Mouse (Mus musculus) CH12.LX (cell line): ENCODE data around the gene Tpcn1. TPM values are rescaled to one million over a fixed set of nuclear protein-coding genes. Genes with fewer than 3 reads are reported as not detected.

ENCODE experiments used
- DNase-seq: peaks from one replicate; pipeline ENCODE4 v3.0.0-alpha.2; 2013; ENCODE audit errors: extremely low read depth
- H3K27ac ChIP-seq: 2 replicates; pipeline ENCODE4 v1.5.1; 2012; ENCODE audit warnings: low read depth, mild to moderate bottlenecking, control low read depth, moderate library complexity; ENCODE audit not compliant: insufficient read depth
- H3K27me3 ChIP-seq: replicated peaks from 2 replicates; pipeline ENCODE3; 2012; ENCODE audit warnings: inconsistent platforms
- H3K36me3 ChIP-seq, 2 experiments: replicated peaks in 1 of 2; 2 replicates each; pipeline versions ENCODE3 to v1.6.1; 2012; ENCODE audit warnings: inconsistent platforms in 1 of 2, low read length in 1 of 2, mild to moderate bottlenecking in 1 of 2, mixed read lengths in 1 of 2, moderate library complexity in 1 of 2; ENCODE audit not compliant: control insufficient read depth in 1 of 2, insufficient read depth in 1 of 2
- H3K4me1 ChIP-seq, 2 experiments: 2 replicates each; pipeline ENCODE4 v1.6.1; 2012; ENCODE audit warnings: inconsistent platforms in 1 of 2, moderate library complexity in 1 of 2; ENCODE audit not compliant: insufficient read depth in 2 of 2, control insufficient read depth in 1 of 2
- H3K4me2 ChIP-seq: 2 replicates; pipeline ENCODE4 v1.6.1; 2012; ENCODE audit warnings: low read depth, mild to moderate bottlenecking, control low read depth; ENCODE audit not compliant: poor library complexity, insufficient read depth, severe bottlenecking
- H3K4me3 ChIP-seq, 3 experiments: fragments of 150-350 bp in 1 of 3; sonication (generic) in 1 of 3; replicated peaks in 1 of 3; 2 replicates each; pipeline versions ENCODE3 to v1.5.1; 2011 to 2012; ENCODE audit warnings: low read depth in 2 of 3, low read length in 2 of 3, mild to moderate bottlenecking in 2 of 3, moderate library complexity in 2 of 3, control low read depth in 1 of 3, improper control_type of control experiment in 1 of 3, inconsistent platforms in 1 of 3, mixed read lengths in 1 of 3; ENCODE audit not compliant: poor library complexity in 1 of 3
- H3K79me2 ChIP-seq: replicated peaks from 2 replicates; pipeline ENCODE4 v1.6.1; 2012; ENCODE audit warnings: mild to moderate bottlenecking, moderate library complexity; ENCODE audit not compliant: control insufficient read depth, poor library complexity, insufficient read depth, severe bottlenecking; ENCODE audit errors: extremely low read depth
- H3K9ac ChIP-seq: 2 replicates; pipeline ENCODE4 v1.6.1; 2012; ENCODE audit warnings: low read depth, mild to moderate bottlenecking, control low read depth, moderate library complexity; ENCODE audit not compliant: insufficient read depth
- H3K9me3 ChIP-seq: replicated peaks from 2 replicates; pipeline ENCODE3; 2012; ENCODE audit warnings: low read length, inconsistent platforms, mixed read lengths
- BHLHE40 ChIP-seq: IDR thresholded peaks from 2 replicates; pipeline ENCODE4 v1.6.1; 2011; ENCODE audit warnings: mild to moderate bottlenecking, low read depth, low read length, improper control_type of control experiment
- CHD1 ChIP-seq: IDR thresholded peaks from 2 replicates; pipeline ENCODE4 v1.6.1; 2012; ENCODE audit warnings: low read depth, low read length, improper control_type of control experiment, inconsistent platforms
- CHD2 ChIP-seq: IDR thresholded peaks from 2 replicates; pipeline ENCODE4 v1.6.1; 2011; ENCODE audit warnings: low read length, improper control_type of control experiment
- CTCF ChIP-seq, 2 experiments: IDR thresholded peaks in 1 of 2; conservative IDR thresholded peaks in 1 of 2; 2 replicates each; pipeline ENCODE4 v1.5.1; 2011 to 2012; ENCODE audit warnings: low read depth in 2 of 2, low read length in 2 of 2, improper control_type of control experiment in 1 of 2, inconsistent platforms in 1 of 2, mild to moderate bottlenecking in 1 of 2, moderate library complexity in 1 of 2
- E2F4 ChIP-seq: IDR thresholded peaks from 2 replicates; pipeline ENCODE4 v1.6.1; 2011; ENCODE audit warnings: low read depth, low read length, improper control_type of control experiment; ENCODE audit not compliant: insufficient replicate concordance
- EP300 ChIP-seq: IDR thresholded peaks from 2 replicates; pipeline ENCODE4 v1.6.1; 2011; ENCODE audit warnings: low read length, improper control_type of control experiment
- ETS1 ChIP-seq: conservative IDR thresholded peaks from 2 replicates; pipeline ENCODE4 v1.6.1; 2012; ENCODE audit warnings: low read depth, mild to moderate bottlenecking, inconsistent platforms, low read length, improper control_type of control experiment, moderate library complexity
- HCFC1 ChIP-seq: IDR thresholded peaks from 2 replicates; pipeline ENCODE4 v1.6.1; 2012; ENCODE audit warnings: low read depth, mild to moderate bottlenecking, inconsistent platforms, low read length, improper control_type of control experiment
- IRF4 ChIP-seq: IDR thresholded peaks from 2 replicates; pipeline ENCODE4 v1.6.1; 2014; ENCODE audit warnings: low read depth, mild to moderate bottlenecking, inconsistent platforms, low read length, improper control_type of control experiment
- JUND ChIP-seq: conservative IDR thresholded peaks from 2 replicates; pipeline ENCODE4 v1.6.1; 2011; ENCODE audit warnings: low read depth, low read length, improper control_type of control experiment
- KAT2A ChIP-seq: IDR thresholded peaks from 2 replicates; pipeline ENCODE4 v1.6.1; 2012; ENCODE audit warnings: low read length, improper control_type of control experiment, inconsistent platforms; ENCODE audit not compliant: insufficient replicate concordance
- MAX ChIP-seq: IDR thresholded peaks from 2 replicates; pipeline ENCODE4 v1.6.1; 2011; ENCODE audit warnings: low read length, improper control_type of control experiment
- MAZ ChIP-seq: IDR thresholded peaks from 2 replicates; pipeline ENCODE4 v1.6.1; 2012; ENCODE audit warnings: low read depth, mild to moderate bottlenecking, inconsistent platforms, low read length, improper control_type of control experiment, moderate library complexity
- MEF2A ChIP-seq: IDR thresholded peaks from 2 replicates; pipeline ENCODE4 v1.6.1; 2014; ENCODE audit warnings: low read depth, mild to moderate bottlenecking, inconsistent platforms, low read length, improper control_type of control experiment, borderline replicate concordance
- MXI1 ChIP-seq: IDR thresholded peaks from 2 replicates; pipeline ENCODE4 v1.6.1; 2011; ENCODE audit warnings: mild to moderate bottlenecking, low read depth, low read length, improper control_type of control experiment
- NELFE ChIP-seq: IDR thresholded peaks from 2 replicates; pipeline ENCODE4 v1.6.1; 2011; ENCODE audit warnings: low read depth, low read length, improper control_type of control experiment
- POLR2A ChIP-seq: IDR thresholded peaks from 2 replicates; pipeline ENCODE4 v1.6.1; 2011; ENCODE audit warnings: low read depth, mild to moderate bottlenecking, improper control_type of control experiment, low read length
- SIN3A ChIP-seq: IDR thresholded peaks from 2 replicates; pipeline ENCODE4 v1.6.1; 2012; ENCODE audit warnings: low read length, improper control_type of control experiment, inconsistent platforms
- TBP ChIP-seq: conservative IDR thresholded peaks from 2 replicates; pipeline ENCODE4 v1.6.1; 2011; ENCODE audit warnings: low read depth, low read length, improper control_type of control experiment
- TCF12 ChIP-seq: IDR thresholded peaks from 2 replicates; pipeline ENCODE4 v1.6.1; 2014; ENCODE audit warnings: low read depth, mild to moderate bottlenecking, inconsistent platforms, low read length, improper control_type of control experiment
- USF1 ChIP-seq: IDR thresholded peaks from 2 replicates; pipeline ENCODE4 v1.6.1; 2014; ENCODE audit warnings: low read depth, mild to moderate bottlenecking, inconsistent platforms, low read length, improper control_type of control experiment
- ZC3H11A ChIP-seq: IDR thresholded peaks from 2 replicates; pipeline ENCODE4 v1.6.1; 2012; ENCODE audit warnings: low read depth, mild to moderate bottlenecking, inconsistent platforms, low read length, improper control_type of control experiment
- ZKSCAN1 ChIP-seq: IDR thresholded peaks from 2 replicates; pipeline ENCODE4 v1.6.1; 2012; ENCODE audit warnings: low read depth, inconsistent platforms, low read length, improper control_type of control experiment, borderline replicate concordance
- ZMIZ1 ChIP-seq: IDR thresholded peaks from 2 replicates; pipeline ENCODE4 v1.6.1; 2012; ENCODE audit warnings: low read depth, mild to moderate bottlenecking, inconsistent platforms, low read length, improper control_type of control experiment
- ZNF384 ChIP-seq: IDR thresholded peaks from 2 replicates; pipeline ENCODE4 v1.6.1; 2012; ENCODE audit warnings: low read depth, low read length, improper control_type of control experiment, inconsistent platforms
- dilution Hi-C: fragments of 300-500 bp; cut with MboI; formaldehyde crosslinking; loops from 2 replicates; pipeline ENCODE4 v1.14.3; 2020; ENCODE audit warnings: low sequenced_read_pairs; ENCODE audit not compliant: extremely low pct_unique_long_range_greater_than_20kb, extremely low pct_ligation_motif_present
- in situ Hi-C: fragments of 300-500 bp; cut with MboI; formaldehyde crosslinking; loops from 3 replicates; pipeline ENCODE4 v1.14.3; 2019; ENCODE audit warnings: low sequenced_read_pairs, low pct_ligation_motif_present, low pct_unique_long_range_greater_than_20kb, mixed read lengths
- polyA plus RNA-seq: library from polyadenylated mRNA; unstranded; fragments of >175 nt; gene quantifications from 2 replicates; pipeline ENCODE4 v1.2.1, GENCODE M21; 2012; ENCODE audit warnings: low read depth; ENCODE audit not compliant: insufficient read length
- total RNA-seq, 2 experiments: library from RNA; depleted of rRNA; stranded (reverse); fragments of 300-350 nt in 1 of 2; fragments of >200 nt in 1 of 2; gene quantifications; 2 replicates each; pipeline ENCODE4 v1.2.3; 2012 to 2014

The Tpcn1 gene
- total and polyA plus RNA-seq, 3 experiments: 0.90 to 5.4 (median 2.2) TPM

- no peak overlapping the region for H3K27ac ChIP-seq
- no peaks in the 10 kb centered on the region for H3K9me3 ChIP-seq
- H3K79me2 ChIP-seq: no peaks in the 10 kb centered on the region
- H3K27me3 ChIP-seq: no peaks in the 10 kb centered on the region
- no peak overlapping the region for H3K4me3 ChIP-seq
- no peak for DNase-seq
- no peak for TF ChIP-seq NELFE
- no peak for TF ChIP-seq BHLHE40
- TF ChIP-seq EP300: no peak
- no peak for TF ChIP-seq ZMIZ1
- no peak for TF ChIP-seq CTCF (conservative IDR thresholded peaks at IDR 0.05 in 1 of 2, IDR thresholded peaks at IDR 0.05 in 1 of 2; ENCODE audit: low read depth in 2 of 2, low read length in 2 of 2)
- no peak for TF ChIP-seq ETS1
- no peak for TF ChIP-seq IRF4
- no peak for TF ChIP-seq TBP
- TF ChIP-seq ZNF384: no peak
- no peak for TF ChIP-seq ZKSCAN1
- TF ChIP-seq MXI1: no peak
- TF ChIP-seq HCFC1: no peak
- no peak for TF ChIP-seq E2F4
- no peak for TF ChIP-seq USF1
- no peak for TF ChIP-seq TCF12
- TF ChIP-seq MAZ: no peak
- peaks cover 4 to 28% of the 10 kb centered on the region in 2 experiments; a peak in 3 of 4 replicates for H3K4me1 ChIP-seq
- H3K9ac ChIP-seq: no peak overlapping the region
- dilution Hi-C loops (no loop called here), in situ Hi-C loops (no loop called here)
- H3K36me3 ChIP-seq: no peaks in the 10 kb centered on the region
- H3K4me2 ChIP-seq: no peak overlapping the region
Observed at GRCm38 (mm10) chr5:120568964-120569363, 19.5 kb downstream of the Tpcn1 start.

- Histone ChIP-seq H3K27ac (no peak overlapping the region), H3K9ac (no peak overlapping the region), H3K4me2 (no peak overlapping the region), H3K36me3 (no peaks in the 10 kb centered on the region), H3K4me1 (peaks cover 4 to 30% of the 10 kb centered on the region in 2 experiments; a peak in 3 of 4 replicates), H3K4me3 (no peak overlapping the region), H3K27me3 (no peaks in the 10 kb centered on the region), H3K9me3 (no peaks in the 10 kb centered on the region), H3K79me2 (no peaks in the 10 kb centered on the region)
- TF ChIP-seq EP300 (no peak), SIN3A (no peak), ETS1 (no peak), ZMIZ1 (no peak), MAX (no peak), TBP (no peak), HCFC1 (no peak), MEF2A (no peak), CHD1 (no peak), KAT2A (no peak), JUND (no peak), ZC3H11A (no peak), POLR2A (no peak), USF1 (no peak), BHLHE40 (no peak), CHD2 (no peak)
- DNase-seq: no peak
- in situ Hi-C loops: no loop called here
- dilution Hi-C loops: no loop called here
Observed at GRCm38 (mm10) chr5:120568336-120568768, 20.1 kb downstream of the Tpcn1 start.
